Mouse (Mus musculus) left cerebral cortex, postnatal 14 days (tissue): ENCODE measurements around the gene Itm2a. TPM values are rescaled to one million over a fixed set of nuclear protein-coding genes. Genes with fewer than 3 reads are reported as not detected.

Experiments used
- DNase-seq, 2 experiments: peaks; one replicate each; pipeline ENCODE4 v3.0.0; 2021 to 2022; ENCODE audit warnings: low spot score in 2 of 2, mixed read lengths in 1 of 2
- intact Hi-C: fragments of 180-260 bp; cut with DNase I; formaldehyde crosslinking; loops from one replicate; pipeline ENCODE4 v1.15.1; 2025
- long read RNA-seq, 2 experiments: library from polyadenylated mRNA; stranded (forward); transcript quantifications; one replicate each; pipeline ENCODE4 v2.0.0; 2021
- total RNA-seq, 2 experiments: library from RNA; stranded (reverse); gene quantifications; 2 replicates each; pipeline ENCODE4 v1.2.3; 2021

Gene Itm2a
- 10 to 100 TPM; 55.1 to 63.6 TPM for total RNA-seq
- long read RNA-seq, experiment 1, transcript Itm2a-201 (6 exons, 1,744 nt) = major isoform, 173 of 177 reads
- long read RNA-seq, experiment 1, partial matches to known transcripts = 2 of 177 reads
- long read RNA-seq, experiment 1, other reads (novel, unspliced or antisense) = 2 of 177 reads
- long read RNA-seq, experiment 2, transcript Itm2a-201 (6 exons, 1,744 nt) = major isoform, 170 of 171 reads
- long read RNA-seq, experiment 2, partial matches to known transcripts = 0 of 171 reads
- long read RNA-seq, experiment 2, other reads (novel, unspliced or antisense) = 1 of 171 reads

- peak; percentile 1 to 15 for DNase-seq
- intact Hi-C loops = no loop called here
Measured at GRCm38 (mm10) chrX:107402915-107403912, at the start of gene Itm2a. Gene Itm2a, minus strand, starts transcription at chrX:107403376.

DNA sequence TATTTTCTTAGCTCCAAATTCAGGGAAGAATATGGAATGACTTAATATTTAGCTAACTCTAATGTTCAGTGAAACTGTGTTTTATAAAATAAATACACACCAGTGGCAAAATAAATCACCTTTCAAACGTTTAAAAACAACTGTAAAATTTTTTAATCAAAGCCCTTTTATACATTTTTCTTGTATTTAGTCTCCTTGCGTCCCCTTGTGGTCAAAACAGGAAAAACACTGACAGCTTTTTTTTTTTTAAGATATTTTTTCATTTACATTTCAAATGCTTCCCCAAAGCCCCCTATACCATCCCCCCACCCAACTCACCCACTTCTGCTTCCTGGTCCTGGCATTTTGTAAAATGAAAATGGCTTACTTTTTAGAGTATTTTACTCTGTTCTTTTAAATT, 32.7 kb upstream of the Itm2a start:
- intact Hi-C loops = loop anchor here (5.0 to 10.0 kb wide), 2 partner anchors 421 to 639 kb away; no protein-coding TSS in a partner anchor
- peak in 1 of 2 experiments; percentile 3 for DNase-seq

DNA sequence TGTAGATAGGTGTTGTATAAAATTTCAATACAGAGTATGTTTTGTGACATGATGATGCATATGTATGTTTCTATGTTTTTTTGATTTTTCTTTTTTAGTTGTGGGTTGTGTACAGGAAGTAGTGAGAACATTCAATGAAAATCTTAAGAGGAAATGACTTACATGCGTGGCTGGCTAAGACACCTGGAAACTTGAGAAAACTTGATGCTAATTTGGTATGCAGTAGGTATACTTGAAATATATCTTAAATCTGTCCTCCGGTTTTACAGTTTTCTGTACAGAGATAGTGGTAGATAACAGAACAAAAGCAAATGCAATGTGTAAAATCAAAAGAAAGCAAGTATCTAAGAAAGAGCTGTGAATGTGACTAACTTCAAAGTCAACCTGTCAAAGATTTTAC, 18.1 kb upstream of the Itm2a start:
- no peak for DNase-seq
- intact Hi-C loops = no loop called here

GRCm38 (mm10) chrX:107417345-107417744, 14.2 kb upstream of the Itm2a start:
- DNase-seq = no peak
- intact Hi-C loops = no loop called here

GRCm38 (mm10) chrX:107415999-107416398, 12.8 kb upstream of the Itm2a start:
- intact Hi-C loops = no loop called here
- DNase-seq = no peak

- DNase-seq = peak in 1 of 2 experiments; percentile 2
- intact Hi-C loops = no loop called here
Measured at GRCm38 (mm10) chrX:107402481-107402880, 695 bp downstream of the Itm2a start.

DNA sequence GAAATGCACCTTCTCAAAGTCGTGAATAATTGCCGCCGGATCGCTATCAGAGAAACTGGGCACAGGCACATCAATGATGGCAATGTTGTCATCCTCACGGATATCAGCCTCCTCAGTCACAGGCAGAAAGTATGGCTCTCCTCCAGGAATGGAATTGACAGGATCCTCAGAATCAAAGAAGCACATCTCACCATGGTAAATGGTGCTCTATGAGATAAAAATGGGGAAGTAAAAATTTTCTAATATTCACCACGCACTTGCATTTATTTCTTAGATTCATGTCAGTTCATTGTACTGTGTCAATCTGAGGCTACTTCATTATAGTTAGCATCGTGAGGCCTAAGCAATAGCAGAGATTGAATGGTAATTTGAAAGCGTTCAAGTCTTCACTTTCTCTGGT, 4.1 kb downstream of the Itm2a start:
- no peak for DNase-seq
- intact Hi-C loops = no loop called here

GRCm38 (mm10) chrX:107393256-107393655, 9.9 kb downstream of the Itm2a start:
- intact Hi-C loops = no loop called here
- DNase-seq = no peak

DNA sequence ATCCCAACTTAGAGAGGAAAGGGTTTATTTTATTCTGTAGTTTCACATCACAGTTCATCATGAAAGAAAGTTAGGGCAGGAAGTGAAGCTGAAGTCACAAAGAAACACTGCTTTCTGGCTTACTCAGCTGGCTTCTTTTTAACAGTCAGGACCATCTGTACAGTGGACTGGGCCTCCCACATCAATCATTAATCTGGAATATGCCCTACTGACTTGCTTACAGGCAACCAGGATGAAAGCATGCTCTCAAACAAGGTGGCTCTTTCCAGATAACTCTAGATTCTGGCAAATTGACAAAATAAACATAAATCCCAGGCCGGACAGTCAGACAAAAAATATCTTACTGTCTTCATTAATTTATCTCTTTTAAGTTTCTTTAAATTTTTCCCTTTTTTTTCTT, 27.8 kb downstream of the Itm2a start:
- no peak for DNase-seq
- intact Hi-C loops = no loop called here

Other genes with a start within 250 kb of the Itm2a start
- not detected for gene Gpr174, start 147.5 kb downstream of the Itm2a start, total RNA-seq